Mouse (Mus musculus) liver, embryonic 13.5 days (tissue): ENCODE results near the gene Sgip1. TPM values are rescaled to one million over a fixed set of nuclear protein-coding genes. Genes with fewer than 3 reads are reported as not detected.

Experiments
- ATAC-seq: fragments of 200-750 bp; cut with Nextera tagmentation; 2 replicates; pipeline ENCODE4 v1.8.0; 2017; ENCODE audit warnings: low read depth, mild to moderate bottlenecking, moderate number of reproducible peaks, moderate library complexity
- DNase-seq: peaks from one replicate; pipeline ENCODE4 v3.0.0; 2022
- H3K27ac ChIP-seq: fragments of 300-500 bp; sonication (generic); 2 replicates; pipeline ENCODE4 v1.5.1; 2015; ENCODE audit warnings: moderate library complexity, mild to moderate bottlenecking, inconsistent platforms
- H3K27me3 ChIP-seq: fragments of 300-500 bp; sonication (generic); 2 replicates; pipeline ENCODE4 v1.6.1; 2015; ENCODE audit warnings: mild to moderate bottlenecking, inconsistent platforms
- H3K36me3 ChIP-seq: fragments of 300-500 bp; sonication (generic); 2 replicates; pipeline ENCODE4 v1.6.1; 2015; ENCODE audit warnings: mild to moderate bottlenecking, inconsistent platforms
- H3K4me1 ChIP-seq: fragments of 300-500 bp; sonication (generic); replicated peaks from 2 replicates; pipeline ENCODE4 v1.6.1; 2015; ENCODE audit warnings: inconsistent platforms
- H3K4me2 ChIP-seq: fragments of 300-500 bp; sonication (generic); 2 replicates; pipeline ENCODE4 v1.6.1; 2015; ENCODE audit warnings: inconsistent platforms, mild to moderate bottlenecking, moderate library complexity
- H3K4me3 ChIP-seq: fragments of 300-500 bp; sonication (generic); replicated peaks from 2 replicates; pipeline ENCODE4 v1.5.1; 2015; ENCODE audit warnings: mild to moderate bottlenecking, inconsistent platforms
- H3K9ac ChIP-seq: fragments of 300-500 bp; sonication (generic); 2 replicates; pipeline ENCODE4 v1.6.1; 2015; ENCODE audit warnings: mild to moderate bottlenecking, inconsistent platforms
- H3K9me3 ChIP-seq: fragments of 300-500 bp; sonication (generic); replicated peaks from 2 replicates; pipeline ENCODE4 v1.6.1; 2016; ENCODE audit warnings: inconsistent platforms
- WGBS: fragments of 180-500 bp; shearing (Covaris S2); methylation state at CpG from one replicate; pipeline ENCODE4 v1.1.7; 2015; ENCODE audit not compliant: insufficient replicate concordance; 5-methylcytosine and 5-hydroxymethylcytosine counted together
- polyA plus RNA-seq: library from polyadenylated mRNA; unstranded; fragments of >200 nt; fragmentation: Nextera tagmentation; extraction: Ambion mirVana; gene quantifications from 2 replicates; pipeline ENCODE4 v1.2.1, GENCODE M21; 2015

Gene Sgip1
- polyA plus RNA-seq, 1 experiment from 2014 or later, result 0.54 TPM

GRCm38 (mm10) chr4:102986173-102986572 lies 245.1 kb downstream of the Sgip1 start:
- H3K4me3 ChIP-seq, result no peak overlapping the region
- 61% methylated on average over 7 of the region's 7 CpGs for WGBS
- H3K27ac ChIP-seq, result no peak overlapping the region
- no peak overlapping the region for H3K4me2 ChIP-seq
- H3K27me3 ChIP-seq, result no peaks in the 10 kb centered on the region
- no peaks in the 10 kb centered on the region for H3K9me3 ChIP-seq
- H3K9ac ChIP-seq, result no peak overlapping the region
- no peak for ATAC-seq
- DNase-seq, result no peak
- H3K36me3 ChIP-seq, result no peaks in the 10 kb centered on the region
- no peaks in the 10 kb centered on the region for H3K4me1 ChIP-seq

DNA sequence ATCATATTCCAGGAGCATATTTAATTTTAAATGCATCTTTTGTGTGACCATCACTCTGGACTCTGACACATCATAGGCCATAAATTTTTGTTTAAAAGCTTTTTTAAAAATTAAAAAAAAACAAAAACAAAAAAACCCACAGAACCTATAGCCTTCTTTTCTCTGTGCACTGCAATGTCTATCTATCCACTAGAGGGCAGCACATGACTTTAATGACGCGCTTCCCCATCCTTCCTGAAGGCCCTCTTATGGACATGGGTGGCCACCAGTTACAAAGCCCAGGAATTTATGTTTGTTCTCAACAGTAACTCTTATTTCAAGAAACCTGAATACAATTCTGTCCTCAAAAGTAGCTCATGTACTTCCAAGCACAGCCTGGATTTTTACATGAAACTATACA lies 245.8 kb downstream of the Sgip1 start:
- H3K27ac ChIP-seq, result no peak overlapping the region
- ATAC-seq, result no peak
- DNase-seq, result peak; percentile 22
- H3K4me3 ChIP-seq, result no peak overlapping the region
- H3K4me1 ChIP-seq, result no peaks in the 10 kb centered on the region
- no peaks in the 10 kb centered on the region for H3K36me3 ChIP-seq
- no peak overlapping the region for H3K9ac ChIP-seq
- whole genome bisulfite sequencing, result 1% methylated on average over 2 of the region's 2 CpGs
- no peaks in the 10 kb centered on the region for H3K27me3 ChIP-seq
- H3K9me3 ChIP-seq, result no peaks in the 10 kb centered on the region
- no peak overlapping the region for H3K4me2 ChIP-seq

DNA sequence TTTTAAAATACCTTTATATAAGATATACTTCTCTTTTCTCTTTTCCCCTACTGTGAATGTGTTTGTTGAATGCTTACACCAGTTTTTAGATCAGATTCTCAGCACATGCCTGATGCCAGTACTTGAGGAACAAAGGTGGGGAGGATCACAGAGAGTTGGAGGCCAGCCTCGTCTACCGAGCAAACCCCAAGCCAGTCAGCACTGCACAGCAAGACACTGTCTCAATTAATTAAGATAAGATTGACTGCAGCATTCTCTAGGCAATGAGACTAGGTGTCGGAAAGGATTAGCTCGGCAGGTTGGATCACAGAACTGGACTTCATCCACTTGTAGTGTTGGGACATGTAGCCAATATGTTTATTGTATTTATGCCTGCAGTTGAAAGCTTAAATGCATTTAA lies 246.2 kb downstream of the Sgip1 start:
- Histone ChIP-seq H3K36me3 (no peaks in the 10 kb centered on the region), H3K4me2 (no peak overlapping the region), H3K9ac (no peak overlapping the region), H3K27me3 (no peaks in the 10 kb centered on the region), H3K4me1 (no peaks in the 10 kb centered on the region), H3K9me3 (no peaks in the 10 kb centered on the region), H3K4me3 (no peak overlapping the region), H3K27ac (no peak overlapping the region)
- no peak for DNase-seq
- ATAC-seq, result no peak
- WGBS, result 68% methylated on average over 4 of the region's 4 CpGs

DNA sequence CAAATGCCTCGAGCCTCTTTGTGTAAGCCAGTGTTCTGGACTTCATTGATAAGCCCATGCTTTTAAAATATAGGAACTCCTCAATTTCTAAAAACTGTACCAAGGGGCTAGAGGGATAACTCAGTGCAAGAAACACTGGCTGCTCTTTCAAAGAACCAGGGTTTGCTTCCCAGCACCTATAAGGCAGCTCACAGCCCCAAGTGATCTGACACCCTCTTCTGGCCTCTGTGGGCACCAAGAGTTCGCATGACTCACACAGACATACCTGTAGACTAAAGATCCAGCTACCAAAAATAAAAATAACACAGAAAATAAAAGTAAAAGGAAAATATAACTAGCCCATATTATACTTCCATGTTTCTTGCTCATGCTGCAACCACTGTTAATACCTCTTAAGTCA lies 246.7 kb downstream of the Sgip1 start:
- ATAC-seq (no peak), DNase-seq (no peak)
- H3K27ac ChIP-seq, result no peak overlapping the region
- WGBS, result 39% methylated on average over 2 of the region's 2 CpGs
- H3K36me3 ChIP-seq, result no peaks in the 10 kb centered on the region
- no peaks in the 10 kb centered on the region for H3K4me1 ChIP-seq
- H3K9me3 ChIP-seq, result no peaks in the 10 kb centered on the region
- H3K9ac ChIP-seq, result no peak overlapping the region
- no peak overlapping the region for H3K4me2 ChIP-seq
- no peaks in the 10 kb centered on the region for H3K27me3 ChIP-seq
- no peak overlapping the region for H3K4me3 ChIP-seq

DNA sequence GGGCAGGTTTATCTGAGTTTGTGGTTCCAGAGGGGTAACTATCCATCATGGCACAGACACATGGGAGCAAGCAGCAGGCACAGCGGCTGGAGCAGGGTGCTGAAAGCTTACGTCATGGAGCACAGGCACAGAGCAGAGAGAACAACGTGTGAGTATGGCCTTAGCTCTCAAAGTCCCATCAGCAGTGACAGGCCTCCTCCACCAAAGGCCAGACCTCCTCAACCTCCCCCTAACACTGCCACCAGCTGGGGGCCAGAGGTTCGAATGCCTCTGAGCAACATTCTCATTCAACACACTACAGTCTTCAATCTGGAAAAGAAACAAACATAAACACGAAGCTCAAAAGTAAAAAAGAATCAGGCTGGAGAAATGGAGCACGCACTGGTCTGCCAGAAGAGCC lies 247.4 kb downstream of the Sgip1 start:
- 56% methylated on average over 6 of the region's 6 CpGs for WGBS
- H3K36me3 ChIP-seq, result no peaks in the 10 kb centered on the region

DNA sequence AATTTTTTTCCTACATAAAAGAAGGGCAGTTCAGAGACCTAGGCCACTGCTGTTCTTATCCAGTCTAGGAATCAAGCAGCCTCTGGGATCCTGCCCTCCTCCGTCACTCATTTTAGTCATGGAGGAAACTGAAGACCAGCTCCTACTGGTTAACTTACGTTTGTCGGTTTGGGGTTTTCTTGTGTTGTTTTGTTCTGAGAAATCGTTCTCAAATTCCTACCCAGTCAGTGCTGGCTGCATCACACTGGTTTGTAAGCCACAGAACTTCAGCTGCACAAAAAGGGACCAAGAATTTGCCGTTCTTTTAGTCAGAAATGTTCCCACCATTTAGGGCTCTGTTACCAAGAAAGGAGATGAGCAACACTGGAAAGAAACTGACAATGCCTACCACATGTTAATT lies 248.3 kb downstream of the Sgip1 start:
- 62% methylated on average over 5 of the region's 5 CpGs for WGBS
- Histone ChIP-seq H3K36me3 (no peaks in the 10 kb centered on the region), H3K4me1 (no peaks in the 10 kb centered on the region), H3K4me2 (no peak overlapping the region), H3K4me3 (no peak overlapping the region), H3K27me3 (no peaks in the 10 kb centered on the region), H3K27ac (no peak overlapping the region), H3K9ac (no peak overlapping the region), H3K9me3 (no peaks in the 10 kb centered on the region)
- ATAC-seq (no peak), DNase-seq (no peak)

More for the DNA sequence above, 247.4 kb downstream of the Sgip1 start:
- no peaks in the 10 kb centered on the region for H3K4me1 ChIP-seq
- no peak overlapping the region for H3K4me2 ChIP-seq
- H3K27ac ChIP-seq, result no peak overlapping the region
- H3K9me3 ChIP-seq, result no peaks in the 10 kb centered on the region
- H3K9ac ChIP-seq, result no peak overlapping the region
- ATAC-seq (no peak), DNase-seq (no peak)
- H3K27me3 ChIP-seq, result no peaks in the 10 kb centered on the region
- H3K4me3 ChIP-seq, result no peak overlapping the region

GRCm38 (mm10) chr4:102990016-102990415 lies 248.9 kb downstream of the Sgip1 start:
- H3K9me3 ChIP-seq, result no peaks in the 10 kb centered on the region
- no peak overlapping the region for H3K4me2 ChIP-seq
- H3K4me1 ChIP-seq, result no peaks in the 10 kb centered on the region
- no peak overlapping the region for H3K27ac ChIP-seq
- H3K9ac ChIP-seq, result no peak overlapping the region
- 61% methylated on average over 4 of the region's 4 CpGs for WGBS
- H3K27me3 ChIP-seq, result no peaks in the 10 kb centered on the region
- DNase-seq, result no peak
- H3K36me3 ChIP-seq, result no peaks in the 10 kb centered on the region
- ATAC-seq, result no peak
- no peak overlapping the region for H3K4me3 ChIP-seq

DNA sequence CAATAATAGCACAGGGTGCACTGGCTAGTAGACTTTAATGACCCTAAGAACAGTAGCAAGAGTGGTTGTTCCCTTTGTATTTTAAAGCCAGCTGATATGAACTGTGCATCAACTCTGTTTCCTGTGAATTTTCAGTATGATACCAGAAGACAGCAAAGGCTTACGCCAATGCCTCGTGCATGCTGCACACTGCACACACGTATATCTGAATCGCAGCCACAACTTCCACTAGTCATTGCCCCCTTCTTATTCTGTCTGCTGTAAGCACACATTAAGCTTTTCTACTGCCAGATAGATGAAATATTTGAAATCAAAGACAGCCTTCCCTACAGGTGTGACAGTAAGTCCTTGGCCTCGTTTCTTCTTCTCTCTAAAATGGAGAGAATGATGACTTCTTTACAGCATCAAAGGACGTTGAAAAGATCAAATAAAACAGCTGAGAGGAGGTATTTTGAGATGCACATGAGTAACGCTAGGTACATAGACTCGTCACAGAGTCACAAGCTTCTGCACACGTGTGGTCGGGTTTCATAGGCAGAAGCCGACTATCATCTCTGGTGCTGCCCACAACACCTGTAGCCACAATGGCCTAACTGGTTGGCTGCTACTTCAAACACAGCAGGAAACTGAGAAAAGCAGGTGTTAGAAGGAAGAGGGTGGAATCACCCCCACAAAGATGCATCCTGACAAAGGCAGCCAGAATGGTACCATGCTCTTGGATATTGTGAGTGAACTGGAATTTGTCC lies 249.7 kb downstream of the Sgip1 start:
- Histone ChIP-seq H3K27ac (no peak overlapping the region), H3K4me2 (no peak overlapping the region), H3K27me3 (no peaks in the 10 kb centered on the region), H3K4me3 (no peak overlapping the region), H3K9me3 (no peaks in the 10 kb centered on the region), H3K4me1 (no peaks in the 10 kb centered on the region), H3K36me3 (no peaks in the 10 kb centered on the region), H3K9ac (no peak overlapping the region)
- 67% methylated on average over 11 of the region's 11 CpGs for WGBS
- no peak for DNase-seq
- ATAC-seq, result no peak

- DNase-seq (no peak), ATAC-seq (no peak)
- Histone ChIP-seq H3K4me1 (no peaks in the 10 kb centered on the region), H3K9me3 (no peaks in the 10 kb centered on the region), H3K27me3 (no peaks in the 10 kb centered on the region), H3K9ac (no peak overlapping the region), H3K27ac (no peak overlapping the region), H3K36me3 (no peaks in the 10 kb centered on the region), H3K4me3 (no peak overlapping the region), H3K4me2 (no peak overlapping the region)
- 70% methylated on average over 3 of the region's 3 CpGs for WGBS
Measured at GRCm38 (mm10) chr4:102991685-102992084, 250.6 kb downstream of the Sgip1 start.

DNA sequence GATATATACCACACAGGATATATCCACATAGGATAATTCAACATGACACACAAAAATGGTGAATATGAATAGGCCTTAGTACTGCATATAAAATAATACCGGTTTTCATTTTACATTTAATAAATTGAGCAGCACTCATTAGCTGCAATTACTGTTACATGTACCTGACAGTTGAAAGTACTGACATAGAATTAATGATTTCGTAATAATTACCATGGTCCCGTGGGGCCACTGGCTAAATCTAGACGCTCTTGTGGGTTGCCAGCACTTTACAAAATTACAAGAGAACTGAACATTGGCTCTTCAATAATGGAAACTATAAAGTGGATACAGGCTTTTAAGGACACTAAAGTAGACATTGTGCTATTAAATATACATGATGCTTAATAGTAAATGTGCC lies 263.6 kb downstream of the Sgip1 start:
- H3K4me1 ChIP-seq, result no peaks in the 10 kb centered on the region
- no peaks in the 10 kb centered on the region for H3K27me3 ChIP-seq
- H3K4me3 ChIP-seq, result no peak overlapping the region
- WGBS, result 74% methylated on average over 4 of the region's 4 CpGs
- no peak for ATAC-seq
- H3K4me2 ChIP-seq, result no peak overlapping the region
- H3K36me3 ChIP-seq, result no peaks in the 10 kb centered on the region
- no peak for DNase-seq
- H3K9ac ChIP-seq, result no peak overlapping the region
- H3K9me3 ChIP-seq, result no peaks in the 10 kb centered on the region
- H3K27ac ChIP-seq, result no peak overlapping the region

- Histone ChIP-seq H3K27me3 (no peaks in the 10 kb centered on the region), H3K27ac (no peak overlapping the region), H3K4me1 (no peaks in the 10 kb centered on the region), H3K9me3 (no peaks in the 10 kb centered on the region), H3K4me3 (no peak overlapping the region), H3K9ac (no peak overlapping the region), H3K36me3 (no peaks in the 10 kb centered on the region), H3K4me2 (no peak overlapping the region)
- WGBS, result 72% methylated on average over 15 of the region's 15 CpGs
- ATAC-seq (no peak), DNase-seq (no peak)
Measured at GRCm38 (mm10) chr4:103005190-103005945, 264.3 kb downstream of the Sgip1 start.

DNA sequence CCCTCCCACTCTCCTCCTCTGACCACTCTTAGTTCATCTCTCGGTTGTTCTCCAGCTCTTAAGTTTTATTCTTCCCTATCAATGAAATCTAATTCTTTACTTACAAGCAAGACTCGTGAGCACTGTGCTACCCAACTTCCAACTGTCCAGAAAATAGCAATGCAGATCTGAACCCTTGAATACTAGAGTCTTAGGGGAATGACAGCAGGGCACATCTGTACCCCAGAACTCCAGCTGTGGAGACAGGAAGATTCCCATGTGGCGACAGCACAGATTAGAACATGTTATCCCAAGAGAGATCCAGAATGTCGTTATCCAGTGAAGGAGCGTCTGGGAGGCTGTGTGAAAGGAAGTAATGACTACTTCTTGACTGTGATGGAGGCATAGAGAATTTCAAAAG lies 265.2 kb downstream of the Sgip1 start:
- Histone ChIP-seq H3K36me3 (no peaks in the 10 kb centered on the region), H3K4me3 (no peak overlapping the region), H3K9me3 (no peaks in the 10 kb centered on the region), H3K4me1 (no peaks in the 10 kb centered on the region), H3K4me2 (no peak overlapping the region), H3K27me3 (no peaks in the 10 kb centered on the region), H3K9ac (no peak overlapping the region), H3K27ac (no peak overlapping the region)
- no peak for ATAC-seq
- 60% methylated on average over 5 of the region's 5 CpGs for WGBS
- DNase-seq, result no peak
